Mouse (Mus musculus): Measurements from ENCODE around the gene Cyp24a1. TPM values are rescaled to one million over a fixed set of nuclear protein-coding genes. Genes with fewer than 3 reads are reported as not detected.

Cyp24a1 gene
- not detected in 2 replicates for polyA plus RNA-seq (2012; ENCODE audit: insufficient read depth, insufficient read length, low replicate concordance, missing spikeins)

DNA sequence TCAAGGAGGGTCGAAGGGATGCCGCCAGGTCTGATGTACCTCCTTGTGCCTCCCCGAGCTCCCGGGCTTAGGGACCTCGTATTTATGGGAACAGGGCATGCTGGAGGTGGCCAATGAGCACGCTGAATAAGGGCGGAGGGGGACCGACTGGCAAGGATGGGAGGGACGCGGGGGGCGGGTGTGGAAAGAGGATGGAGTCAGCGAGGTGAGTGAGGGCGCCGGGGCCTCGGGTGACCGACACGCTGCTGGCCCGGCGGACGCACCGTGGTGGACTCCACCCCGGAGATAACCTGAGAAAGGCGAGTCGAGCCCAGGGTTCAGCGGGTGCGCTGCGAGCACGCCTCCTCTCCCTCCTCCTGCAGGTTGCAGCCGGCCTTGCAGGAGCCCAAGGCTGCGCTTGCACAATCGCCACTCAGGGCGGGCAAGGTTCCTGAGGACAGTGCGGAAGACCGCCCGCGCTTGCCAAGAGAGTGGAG is at the start of gene Cyp24a1:
TSS of gene Cyp24a1 (minus strand) at position 55 of the 476 bp plus-strand sequence.
- no peak for TF ChIP-seq POLR2A (IDR thresholded peaks at IDR 0.05; ENCODE audit: insufficient read depth, low read depth, low read length)
- no peak for TF ChIP-seq CTCF (IDR thresholded peaks at IDR 0.05; ENCODE audit: insufficient read depth, low read depth, low read length)
- WGBS = 2% methylated on average over 36 of the region's 36 CpGs
- Histone ChIP-seq H3K4me3 (ENCODE audit: insufficient read depth, low read depth, low read length) (no peak within 1 kb of the TSS), H3K4me1 (ENCODE audit: control insufficient read depth, insufficient read depth, low read length) (peaks cover 4% of the 10 kb centered on the region; the same call in 1 of the 2 replicates), H3K27ac (ENCODE audit: insufficient read depth, low read depth, low read length) (no peak within 1 kb of the TSS)

DNA sequence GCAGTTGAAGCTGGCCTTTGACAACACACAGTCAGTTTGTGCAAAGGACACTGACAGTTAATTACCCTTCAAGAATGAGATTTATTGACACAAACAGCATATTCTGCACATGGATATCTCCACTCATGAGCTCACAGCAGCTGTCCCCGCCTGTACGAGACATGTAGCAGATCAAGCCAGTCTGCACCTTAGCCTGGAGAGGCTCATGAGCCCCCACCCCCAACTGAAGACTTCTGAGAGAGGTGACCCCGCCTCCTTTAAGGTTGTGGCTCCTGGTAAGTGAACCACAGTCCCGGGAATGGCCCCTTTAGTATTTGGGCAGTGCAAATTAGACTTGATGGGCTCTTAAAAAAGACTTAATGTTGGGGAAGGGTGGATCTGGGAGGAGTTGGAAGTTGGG is 48.8 kb upstream of the Cyp24a1 start:
- H3K4me3 ChIP-seq (ENCODE audit: insufficient read depth, low read depth, low read length) = no peak overlapping the region
- 81% methylated on average over 4 of the region's 4 CpGs for WGBS
- no peak overlapping the region for H3K27ac ChIP-seq (ENCODE audit: insufficient read depth, low read depth, low read length)
- H3K4me1 ChIP-seq (ENCODE audit: control insufficient read depth, insufficient read depth, low read length) = peaks cover 5% of the 10 kb centered on the region; the same call in 1 of the 2 replicates
- TF ChIP-seq POLR2A (IDR thresholded peaks at IDR 0.05; ENCODE audit: insufficient read depth, low read depth, low read length) (no peak), CTCF (IDR thresholded peaks at IDR 0.05; ENCODE audit: insufficient read depth, low read depth, low read length) (no peak)

DNA sequence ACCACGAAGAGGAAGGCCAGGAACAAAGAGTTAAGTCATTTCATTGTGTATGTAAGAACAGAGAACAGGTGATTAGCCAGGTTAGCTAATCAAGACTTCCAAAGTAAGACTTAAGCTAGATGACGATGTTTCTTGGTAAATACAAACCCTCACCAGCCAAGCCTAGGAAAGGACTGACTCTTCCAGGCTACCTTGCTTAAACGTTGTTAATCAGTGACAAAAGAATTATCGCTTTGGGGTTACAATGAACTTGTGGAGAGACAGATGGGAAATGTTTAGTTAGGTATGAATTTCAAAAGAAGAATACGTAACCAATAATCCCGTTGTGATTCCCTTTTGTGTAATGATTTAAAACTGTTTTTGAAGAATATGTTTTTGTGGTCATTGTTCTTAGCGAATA is 48.0 kb upstream of the Cyp24a1 start:
- Histone ChIP-seq H3K4me1 (ENCODE audit: control insufficient read depth, insufficient read depth, low read length) (peaks cover 2% of the 10 kb centered on the region; the same call in 1 of the 2 replicates), H3K4me3 (ENCODE audit: insufficient read depth, low read depth, low read length) (no peak overlapping the region), H3K27ac (ENCODE audit: insufficient read depth, low read depth, low read length) (no peak overlapping the region)
- no peak for TF ChIP-seq CTCF (IDR thresholded peaks at IDR 0.05; ENCODE audit: insufficient read depth, low read depth, low read length)
- no peak for TF ChIP-seq POLR2A (IDR thresholded peaks at IDR 0.05; ENCODE audit: insufficient read depth, low read depth, low read length)
- WGBS = 94% methylated on average over 7 of the region's 7 CpGs

DNA sequence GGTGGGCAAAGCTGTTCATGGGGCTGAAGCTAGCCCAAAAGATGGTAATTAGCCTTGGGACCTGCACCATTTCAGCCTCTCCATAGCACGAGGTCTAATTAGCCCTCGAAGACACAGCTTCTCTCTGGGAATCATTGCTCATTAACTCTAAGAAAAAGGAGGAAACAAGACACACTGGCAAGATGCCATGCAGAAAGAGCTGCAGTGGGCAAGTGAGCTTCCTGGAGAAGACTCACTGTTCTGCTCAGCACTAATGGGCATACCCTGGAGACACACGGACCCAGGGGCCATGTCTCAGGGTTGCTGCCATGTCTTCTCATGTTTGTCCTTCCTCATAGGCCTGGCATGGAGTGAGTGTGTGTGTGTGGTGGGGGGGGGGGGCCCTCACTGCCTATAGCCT is 47.2 kb upstream of the Cyp24a1 start:
- Histone ChIP-seq H3K27ac (ENCODE audit: insufficient read depth, low read depth, low read length) (no peak overlapping the region), H3K4me1 (ENCODE audit: control insufficient read depth, insufficient read depth, low read length) (peaks cover 2% of the 10 kb centered on the region; the same call in 1 of the 2 replicates), H3K4me3 (ENCODE audit: insufficient read depth, low read depth, low read length) (no peak overlapping the region)
- WGBS = 27% methylated on average over 3 of the region's 3 CpGs
- TF ChIP-seq CTCF (IDR thresholded peaks at IDR 0.05; ENCODE audit: insufficient read depth, low read depth, low read length) (no peak), POLR2A (IDR thresholded peaks at IDR 0.05; ENCODE audit: insufficient read depth, low read depth, low read length) (no peak)

DNA sequence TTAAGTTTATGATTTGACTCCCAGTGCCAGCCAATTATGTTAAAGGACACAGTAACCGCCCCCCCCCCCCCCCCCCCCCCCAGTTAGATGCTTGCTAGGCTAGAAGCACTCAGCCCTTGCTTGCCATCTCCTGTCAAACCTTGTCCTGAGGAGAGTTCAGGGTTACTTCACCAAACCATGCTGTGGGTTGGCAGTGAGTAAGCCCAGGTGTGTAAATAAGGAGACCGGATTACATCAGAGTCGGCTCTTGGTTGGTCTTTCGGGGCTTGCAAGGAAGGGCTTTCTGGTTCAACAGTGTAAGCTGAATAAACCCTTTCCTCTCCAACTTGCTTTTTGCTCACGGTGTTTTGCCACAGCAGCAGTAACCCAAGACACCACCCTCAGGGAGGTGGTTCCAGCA is 46.7 kb upstream of the Cyp24a1 start:
- no peak overlapping the region for H3K27ac ChIP-seq (ENCODE audit: insufficient read depth, low read depth, low read length)
- H3K4me3 ChIP-seq (ENCODE audit: insufficient read depth, low read depth, low read length) = no peak overlapping the region
- peaks cover 2% of the 10 kb centered on the region; the same call in 1 of the 2 replicates for H3K4me1 ChIP-seq (ENCODE audit: control insufficient read depth, insufficient read depth, low read length)
- WGBS = 91% methylated on average over 5 of the region's 5 CpGs
- TF ChIP-seq POLR2A (IDR thresholded peaks at IDR 0.05; ENCODE audit: insufficient read depth, low read depth, low read length) (no peak), CTCF (IDR thresholded peaks at IDR 0.05; ENCODE audit: insufficient read depth, low read depth, low read length) (no peak)

DNA sequence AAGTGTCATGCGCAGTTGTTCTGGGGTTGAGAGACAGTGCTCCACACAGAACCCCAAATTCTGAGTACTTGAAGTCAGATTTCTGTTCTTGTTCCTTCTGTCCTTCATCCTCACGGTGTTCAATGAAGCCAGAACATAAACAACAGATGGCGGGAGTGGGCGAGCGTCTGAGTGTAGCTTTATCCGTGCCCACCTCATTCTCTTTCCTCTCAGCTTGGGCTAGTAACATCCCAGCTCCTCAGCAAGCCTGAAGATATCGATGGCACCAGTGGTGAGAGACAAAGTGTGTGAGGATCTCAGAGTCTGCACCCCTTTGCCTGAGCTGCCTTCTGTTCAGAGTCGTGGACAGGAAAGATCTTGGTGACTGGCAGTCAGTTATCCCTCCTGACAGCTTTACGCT is 42.3 kb upstream of the Cyp24a1 start:
- Histone ChIP-seq H3K4me1 (ENCODE audit: control insufficient read depth, insufficient read depth, low read length) (peaks cover 3% of the 10 kb centered on the region), H3K27ac (ENCODE audit: insufficient read depth, low read depth, low read length) (no peak overlapping the region), H3K4me3 (ENCODE audit: insufficient read depth, low read depth, low read length) (no peak overlapping the region)
- 78% methylated on average over 9 of the region's 9 CpGs for WGBS
- TF ChIP-seq POLR2A (IDR thresholded peaks at IDR 0.05; ENCODE audit: insufficient read depth, low read depth, low read length) = no peak
- no peak; the same call in 1 of the 2 replicates for TF ChIP-seq CTCF (IDR thresholded peaks at IDR 0.05; ENCODE audit: insufficient read depth, low read depth, low read length)

DNA sequence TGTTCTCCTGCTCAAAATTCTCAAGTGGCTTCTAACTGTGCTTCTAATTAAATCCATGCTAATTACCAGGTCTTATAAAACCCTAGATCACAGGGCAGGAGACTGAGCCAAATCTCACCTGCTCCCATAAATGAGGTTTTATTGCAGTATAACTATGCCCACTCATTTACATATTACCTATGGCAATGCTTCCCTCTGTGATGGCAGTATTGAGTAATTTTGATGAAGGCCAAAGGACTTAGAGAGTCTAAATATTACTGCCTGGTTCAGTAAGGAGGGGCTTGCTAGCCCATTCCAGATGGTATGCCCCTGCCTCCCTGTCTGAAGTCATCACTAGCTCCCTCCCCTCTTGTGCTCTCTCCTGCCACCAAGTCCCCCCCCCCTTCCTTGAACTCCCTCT is 38.9 kb upstream of the Cyp24a1 start:
- peaks cover 9% of the 10 kb centered on the region for H3K4me1 ChIP-seq (ENCODE audit: control insufficient read depth, insufficient read depth, low read length)
- H3K4me3 ChIP-seq (ENCODE audit: insufficient read depth, low read depth, low read length) = no peak overlapping the region
- TF ChIP-seq POLR2A (IDR thresholded peaks at IDR 0.05; ENCODE audit: insufficient read depth, low read depth, low read length) = no peak
- no peak for TF ChIP-seq CTCF (IDR thresholded peaks at IDR 0.05; ENCODE audit: insufficient read depth, low read depth, low read length)
- H3K27ac ChIP-seq (ENCODE audit: insufficient read depth, low read depth, low read length) = no peak overlapping the region

DNA sequence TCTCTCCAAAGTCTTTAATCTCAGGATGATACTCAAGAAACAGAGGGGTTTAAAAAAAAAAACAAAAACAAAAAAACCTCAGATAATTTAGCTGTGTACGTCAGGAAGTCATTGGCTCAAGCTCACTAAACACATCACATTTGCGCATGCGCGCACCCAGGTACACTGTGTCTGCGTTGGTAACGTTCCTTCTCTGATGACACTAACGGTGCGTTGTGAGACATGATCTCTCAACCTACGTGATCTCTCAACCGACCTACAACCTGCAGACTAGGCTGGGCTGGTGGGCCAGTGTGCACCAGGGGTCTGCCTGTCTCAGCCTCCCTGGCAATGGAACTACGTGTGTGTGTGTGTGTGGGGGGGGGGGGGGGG is 37.8 kb upstream of the Cyp24a1 start:
- TF ChIP-seq CTCF (IDR thresholded peaks at IDR 0.05; ENCODE audit: insufficient read depth, low read depth, low read length) = no peak
- TF ChIP-seq POLR2A (IDR thresholded peaks at IDR 0.05; ENCODE audit: insufficient read depth, low read depth, low read length) = no peak
- no peak overlapping the region for H3K4me3 ChIP-seq (ENCODE audit: insufficient read depth, low read depth, low read length)
- peaks cover 9% of the 10 kb centered on the region for H3K4me1 ChIP-seq (ENCODE audit: control insufficient read depth, insufficient read depth, low read length)
- 82% methylated on average over 11 of the region's 11 CpGs for WGBS
- no peak overlapping the region for H3K27ac ChIP-seq (ENCODE audit: insufficient read depth, low read depth, low read length)

DNA sequence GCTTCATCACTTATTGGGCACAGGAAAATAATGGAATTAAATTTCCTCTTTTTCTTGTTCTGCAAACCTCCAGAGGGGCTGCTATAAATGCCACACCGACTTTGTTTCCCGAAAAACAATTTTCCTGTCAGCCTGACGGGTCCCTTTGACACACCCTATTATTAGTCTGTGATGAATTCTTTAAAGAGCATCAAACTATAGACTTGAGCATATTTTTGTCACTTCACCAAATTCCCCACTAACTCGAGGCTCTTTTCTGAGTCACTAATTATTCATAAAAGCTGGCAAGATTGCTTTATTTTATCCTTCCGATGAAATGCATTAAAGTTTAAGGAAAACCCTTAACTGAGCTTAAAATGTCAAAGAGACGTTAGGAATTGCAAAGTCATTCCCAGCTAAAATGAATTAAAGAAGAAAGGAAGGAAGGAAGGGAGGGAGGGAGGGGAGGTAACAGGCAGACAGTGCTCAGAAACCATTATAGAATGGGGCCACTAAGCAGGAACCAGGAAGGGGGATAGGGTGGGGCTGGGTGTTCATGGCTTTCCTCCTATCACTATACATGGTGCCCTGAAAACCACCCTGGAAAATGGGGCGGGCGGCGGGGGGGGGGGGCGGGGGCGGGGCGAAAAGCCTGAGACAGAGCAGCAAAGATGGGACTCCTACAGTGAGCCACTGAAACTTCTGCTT is 37.3 kb upstream of the Cyp24a1 start:
- Histone ChIP-seq H3K4me1 (ENCODE audit: control insufficient read depth, insufficient read depth, low read length) (peaks cover 9% of the 10 kb centered on the region), H3K4me3 (ENCODE audit: insufficient read depth, low read depth, low read length) (no peak overlapping the region), H3K27ac (ENCODE audit: insufficient read depth, low read depth, low read length) (no peak overlapping the region)
- WGBS = 19% methylated on average over 12 of the region's 12 CpGs
- TF ChIP-seq POLR2A (IDR thresholded peaks at IDR 0.05; ENCODE audit: insufficient read depth, low read depth, low read length) = no peak
- no peak for TF ChIP-seq CTCF (IDR thresholded peaks at IDR 0.05; ENCODE audit: insufficient read depth, low read depth, low read length)

Measured in olfactory bulb, adult 2 months (tissue).